Mouse (Mus musculus): Measurements from ENCODE around the gene Ptprcap. TPM values are rescaled to one million over a fixed set of nuclear protein-coding genes. Genes with fewer than 3 reads are reported as not detected.
"Not testable (repeated sequence)": the region's sequence is repeated elsewhere in the genome, so short reads cannot be mapped to it uniquely, and the experiment has no call there.

Gene Ptprcap
- polyA plus RNA-seq, 1 experiment from 2014 or later, result 0.51 TPM

DNA sequence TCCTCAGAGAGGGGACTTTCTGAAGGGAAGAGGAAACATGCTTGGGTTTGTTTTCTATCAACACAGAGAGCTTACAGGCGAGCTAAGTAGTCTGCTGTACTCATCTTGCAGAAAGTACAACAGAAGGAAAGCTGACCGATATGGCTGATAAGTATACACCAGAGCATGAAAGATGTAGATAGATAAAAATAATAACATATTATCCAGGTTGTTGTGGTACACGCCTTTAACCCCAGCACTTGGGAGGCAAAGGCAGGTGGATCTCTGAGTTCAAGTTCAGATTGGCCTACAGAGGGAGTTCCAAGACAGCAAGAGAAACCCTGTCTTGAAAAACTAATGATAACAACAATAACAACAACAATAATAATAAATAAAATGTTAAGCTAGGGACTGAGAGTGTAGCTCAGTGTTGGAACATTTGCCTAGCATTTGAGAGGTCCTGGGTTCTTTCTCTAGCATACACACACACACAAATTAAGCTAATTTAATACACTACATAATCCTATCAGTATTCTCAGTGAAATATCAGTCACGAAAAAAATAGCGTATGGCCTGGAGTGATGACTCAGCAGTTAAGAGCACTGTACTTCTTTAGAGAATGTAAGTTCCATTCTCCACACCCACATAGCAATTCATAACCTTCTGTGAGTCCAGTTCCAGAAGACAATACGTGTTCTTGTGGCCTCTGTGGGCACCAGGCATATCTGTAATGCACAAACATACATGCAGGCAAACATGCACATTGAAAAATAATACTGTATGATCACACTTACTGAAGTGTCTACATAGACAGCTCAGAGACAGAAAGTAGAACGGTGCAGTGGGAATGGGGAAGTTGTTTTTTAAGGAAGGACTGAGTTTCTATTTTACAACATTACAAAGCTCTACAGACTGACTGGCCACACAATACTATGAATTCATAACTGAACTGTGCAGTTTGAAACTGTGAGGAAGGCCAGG is 30.7 kb upstream of the Ptprcap start:
- Histone ChIP-seq H3K4me3 (ENCODE audit: low read depth, low read length) (no peak overlapping the region), H3K9ac (replicated peaks; ENCODE audit: low read depth, low read length) (no peak overlapping the region), H3K27me3 (ENCODE audit: control insufficient read depth, insufficient read depth, low read length) (no peaks in the 10 kb centered on the region), H3K36me3 (ENCODE audit: control insufficient read depth, insufficient read depth, low read length) (no peaks in the 10 kb centered on the region), H3K27ac (ENCODE audit: low read depth, low read length) (no peak overlapping the region), H3K4me1 (ENCODE audit: control insufficient read depth, insufficient read depth, low read length) (peaks cover 13% of the 10 kb centered on the region), H3K9me3 (ENCODE audit: control insufficient read depth, low read length) (no peaks in the 10 kb centered on the region), H3K4me2 (ENCODE audit: low read depth, low read length) (no peak overlapping the region)
- 87% methylated on average over 7 of the region's 7 CpGs for WGBS
- no peak for ATAC-seq (ENCODE audit: low read depth)

DNA sequence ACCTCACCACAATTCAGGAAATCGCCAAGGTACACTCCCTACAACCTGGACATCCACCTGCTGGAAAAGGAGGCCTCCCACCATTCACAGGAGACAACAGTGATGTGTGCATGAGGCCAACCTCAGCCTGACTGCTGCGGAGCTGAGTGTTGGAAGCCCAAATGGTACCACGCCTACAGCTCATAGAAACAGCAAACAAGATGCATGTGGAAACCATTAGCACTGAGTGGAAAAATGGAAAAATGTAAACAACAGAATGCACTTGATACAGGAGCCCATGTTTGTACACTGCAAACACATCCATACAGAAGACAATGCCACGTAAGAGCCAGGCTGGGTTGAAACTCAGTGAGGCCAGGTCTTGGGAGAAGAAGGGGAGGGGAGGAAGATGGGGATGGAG is 29.0 kb upstream of the Ptprcap start:
- Histone ChIP-seq H3K9ac (replicated peaks; ENCODE audit: low read depth, low read length) (no peak overlapping the region), H3K27ac (ENCODE audit: low read depth, low read length) (no peak overlapping the region), H3K36me3 (ENCODE audit: control insufficient read depth, insufficient read depth, low read length) (peaks cover 10% of the 10 kb centered on the region; the same call in 1 of the 2 replicates), H3K4me1 (ENCODE audit: control insufficient read depth, insufficient read depth, low read length) (peaks cover 13% of the 10 kb centered on the region), H3K27me3 (ENCODE audit: control insufficient read depth, insufficient read depth, low read length) (no peaks in the 10 kb centered on the region), H3K9me3 (ENCODE audit: control insufficient read depth, low read length) (no peaks in the 10 kb centered on the region), H3K4me2 (ENCODE audit: low read depth, low read length) (no peak overlapping the region), H3K4me3 (ENCODE audit: low read depth, low read length) (no peak overlapping the region)
- 89% methylated on average over 4 of the region's 4 CpGs for WGBS
- ATAC-seq (ENCODE audit: low read depth), result no peak

DNA sequence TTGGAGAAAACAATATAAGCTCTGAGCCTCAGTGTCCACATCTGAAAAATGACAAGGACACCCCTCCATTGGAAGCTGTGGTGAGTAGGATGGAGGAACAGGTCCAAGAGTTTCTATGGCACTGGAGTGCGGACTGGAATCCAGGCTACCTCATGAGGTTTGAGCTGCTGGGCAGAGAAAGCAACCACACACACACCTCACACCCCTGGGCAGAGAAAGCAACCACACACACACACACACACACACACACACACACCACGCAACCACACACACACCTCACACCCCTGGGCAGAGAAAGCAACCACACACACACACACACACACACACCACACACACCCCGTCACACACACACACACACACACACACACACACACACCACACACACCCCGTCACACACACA is 28.1 kb upstream of the Ptprcap start:
- H3K4me3 ChIP-seq (ENCODE audit: low read depth, low read length), result peak overlapping the region; percentile 68
- not testable (repeated sequence) for H3K27me3 ChIP-seq (ENCODE audit: control insufficient read depth, insufficient read depth, low read length); ATAC-seq (ENCODE audit: low read depth); H3K9me3 ChIP-seq (ENCODE audit: control insufficient read depth, low read length)
- WGBS, result 24% methylated on average over 4 of the region's 4 CpGs
- H3K9ac ChIP-seq (replicated peaks; ENCODE audit: low read depth, low read length), result peak overlapping the region; percentile 78
- peaks cover 12% of the 10 kb centered on the region for H3K4me1 ChIP-seq (ENCODE audit: control insufficient read depth, insufficient read depth, low read length)
- H3K36me3 ChIP-seq (ENCODE audit: control insufficient read depth, insufficient read depth, low read length), result peaks cover 17% of the 10 kb centered on the region
- peak overlapping the region; percentile 56 for H3K4me2 ChIP-seq (ENCODE audit: low read depth, low read length)
- peak overlapping the region; percentile 34; the same call in 1 of the 2 replicates for H3K27ac ChIP-seq (ENCODE audit: low read depth, low read length)

DNA sequence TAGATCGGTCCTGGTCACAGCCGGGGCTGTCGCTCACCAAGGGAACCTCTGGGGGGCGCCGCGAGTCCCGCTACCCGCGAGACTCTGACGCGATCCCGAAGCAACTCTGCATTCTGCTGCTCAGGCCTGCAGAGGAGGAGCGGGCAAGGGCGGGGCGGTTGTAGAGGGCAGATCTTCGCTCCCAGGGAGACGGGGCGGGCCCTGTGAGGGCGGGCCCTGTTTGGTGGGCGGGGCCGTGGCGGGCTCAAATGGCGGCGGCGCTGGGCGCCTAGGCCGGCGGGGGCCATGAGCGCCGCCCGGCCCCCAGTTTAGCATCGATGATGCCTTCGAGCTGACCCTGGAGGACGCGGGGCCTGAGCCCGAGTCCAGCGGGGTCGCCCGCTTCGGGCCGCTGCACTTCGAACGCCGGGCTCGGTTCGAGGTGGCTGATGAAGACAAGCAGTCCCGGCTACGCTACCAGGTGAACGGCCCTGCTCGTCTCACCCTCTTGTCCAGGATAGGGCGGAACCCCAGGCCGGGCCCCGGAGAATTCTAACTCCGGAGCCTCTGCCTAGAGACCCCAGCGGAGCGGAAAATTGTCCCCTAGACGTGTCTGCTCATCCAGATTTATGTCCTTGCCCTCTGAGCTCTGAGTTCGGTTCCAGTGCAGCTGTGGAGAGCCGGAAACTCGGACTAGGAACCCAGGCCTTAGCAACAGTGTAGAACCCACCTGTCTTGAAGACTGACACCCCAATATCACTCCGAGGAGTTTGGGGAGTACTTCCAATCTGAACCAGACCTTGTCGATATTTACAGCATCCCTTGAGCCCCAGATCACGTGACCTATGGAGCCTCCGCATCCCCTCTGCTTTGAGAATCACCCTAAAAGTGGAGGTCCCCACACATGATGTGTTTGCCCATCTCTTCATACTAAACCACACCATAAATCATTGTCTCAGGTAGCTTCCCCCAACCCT is 27.4 kb upstream of the Ptprcap start, which contains the start of gene Aip:
Gene Aip, minus strand, starts transcription at position 118 of the 956 bp plus-strand sequence.
- Histone ChIP-seq H3K4me2 (ENCODE audit: low read depth, low read length) (peak within 1 kb of the TSS; percentile 56), H3K27ac (ENCODE audit: low read depth, low read length) (peak within 1 kb of the TSS; percentile 69), H3K4me3 (ENCODE audit: low read depth, low read length) (peak within 1 kb of the TSS; percentile 68), H3K9ac (replicated peaks; ENCODE audit: low read depth, low read length) (peak within 1 kb of the TSS; percentile 78), H3K27me3 (ENCODE audit: control insufficient read depth, insufficient read depth, low read length) (no peaks in the 10 kb centered on the region), H3K9me3 (ENCODE audit: control insufficient read depth, low read length) (no peaks in the 10 kb centered on the region), H3K4me1 (ENCODE audit: control insufficient read depth, insufficient read depth, low read length) (peaks cover 6% of the 10 kb centered on the region), H3K36me3 (ENCODE audit: control insufficient read depth, insufficient read depth, low read length) (peaks cover 19% of the 10 kb centered on the region)
- 1% methylated on average over 63 of the region's 64 CpGs for WGBS
- ATAC-seq (ENCODE audit: low read depth), result peak; percentile 93

DNA sequence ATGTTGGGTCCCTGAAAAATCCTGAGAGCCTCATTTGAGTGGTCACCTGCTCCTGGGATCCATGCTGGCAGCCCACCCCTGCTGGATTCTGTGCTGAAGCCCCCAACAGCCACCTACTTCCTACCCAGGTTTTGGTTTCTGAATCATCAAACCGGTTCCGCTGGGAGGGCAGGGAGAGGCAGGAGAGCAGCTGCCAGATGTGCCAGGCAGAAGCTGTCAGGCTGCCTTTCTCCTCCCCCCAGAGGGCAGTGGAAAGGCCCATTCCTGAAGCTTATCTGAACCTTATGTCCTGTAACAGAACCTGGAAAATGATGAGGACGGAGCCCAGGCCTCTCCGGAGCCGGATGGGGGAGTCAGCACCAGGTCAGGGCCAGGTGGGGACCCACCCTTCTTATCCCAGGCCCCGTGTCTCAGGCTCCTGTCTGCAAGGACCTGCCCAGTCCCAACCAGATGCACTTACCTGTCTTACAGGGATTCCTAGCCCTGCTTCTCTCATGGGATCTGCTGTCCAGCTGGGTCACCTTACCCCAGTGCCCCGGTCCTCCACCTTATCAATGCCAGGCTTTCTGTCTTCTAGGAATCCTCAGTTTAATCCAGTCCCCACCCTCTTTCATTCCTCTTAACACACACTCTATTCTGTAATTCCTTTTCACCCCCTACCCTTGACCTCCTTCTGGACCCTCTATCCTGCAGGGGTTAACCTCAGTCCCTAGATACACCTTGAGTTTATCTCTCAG is 26.5 kb upstream of the Ptprcap start:
- Histone ChIP-seq H3K9ac (replicated peaks; ENCODE audit: low read depth, low read length) (peak overlapping the region; percentile 78), H3K4me3 (ENCODE audit: low read depth, low read length) (peak overlapping the region; percentile 68), H3K36me3 (ENCODE audit: control insufficient read depth, insufficient read depth, low read length) (peaks cover 28% of the 10 kb centered on the region), H3K4me2 (ENCODE audit: low read depth, low read length) (peak overlapping the region; percentile 56), H3K27ac (ENCODE audit: low read depth, low read length) (no peak overlapping the region), H3K27me3 (ENCODE audit: control insufficient read depth, insufficient read depth, low read length) (no peaks in the 10 kb centered on the region), H3K9me3 (ENCODE audit: control insufficient read depth, low read length) (no peaks in the 10 kb centered on the region), H3K4me1 (ENCODE audit: control insufficient read depth, insufficient read depth, low read length) (peaks cover 6% of the 10 kb centered on the region)
- 67% methylated on average over 7 of the region's 7 CpGs for WGBS
- ATAC-seq (ENCODE audit: low read depth), result no peak

DNA sequence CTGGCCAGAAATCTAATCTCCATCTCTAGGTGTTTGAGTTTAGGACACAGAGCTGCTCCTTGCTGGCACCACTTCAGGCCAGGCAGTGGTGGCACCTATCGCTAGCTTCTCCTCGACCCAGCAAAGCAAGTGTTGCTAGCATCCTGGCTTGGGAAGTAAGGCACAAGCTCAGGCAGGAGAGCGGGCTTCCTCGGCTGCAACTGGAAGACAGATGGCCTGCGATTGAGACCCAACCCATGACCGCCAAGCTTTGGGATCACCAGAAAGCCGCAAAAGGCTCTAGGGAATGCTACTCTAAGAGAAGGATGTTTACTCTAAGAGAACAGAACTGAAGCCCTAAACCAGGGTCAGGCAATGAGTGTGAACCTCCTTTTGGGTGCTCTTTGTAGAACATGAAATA is 23.9 kb upstream of the Ptprcap start:
- WGBS, result 96% methylated on average over 7 of the region's 7 CpGs
- H3K4me3 ChIP-seq (ENCODE audit: low read depth, low read length), result no peak overlapping the region
- H3K36me3 ChIP-seq (ENCODE audit: control insufficient read depth, insufficient read depth, low read length), result peaks cover 38% of the 10 kb centered on the region
- H3K27ac ChIP-seq (ENCODE audit: low read depth, low read length), result no peak overlapping the region
- H3K27me3 ChIP-seq (ENCODE audit: control insufficient read depth, insufficient read depth, low read length), result no peaks in the 10 kb centered on the region
- H3K9me3 ChIP-seq (ENCODE audit: control insufficient read depth, low read length), result no peaks in the 10 kb centered on the region
- H3K9ac ChIP-seq (replicated peaks; ENCODE audit: low read depth, low read length), result no peak overlapping the region
- ATAC-seq (ENCODE audit: low read depth), result no peak
- no peak overlapping the region for H3K4me2 ChIP-seq (ENCODE audit: low read depth, low read length)
- H3K4me1 ChIP-seq (ENCODE audit: control insufficient read depth, insufficient read depth, low read length), result peaks cover 6% of the 10 kb centered on the region

DNA sequence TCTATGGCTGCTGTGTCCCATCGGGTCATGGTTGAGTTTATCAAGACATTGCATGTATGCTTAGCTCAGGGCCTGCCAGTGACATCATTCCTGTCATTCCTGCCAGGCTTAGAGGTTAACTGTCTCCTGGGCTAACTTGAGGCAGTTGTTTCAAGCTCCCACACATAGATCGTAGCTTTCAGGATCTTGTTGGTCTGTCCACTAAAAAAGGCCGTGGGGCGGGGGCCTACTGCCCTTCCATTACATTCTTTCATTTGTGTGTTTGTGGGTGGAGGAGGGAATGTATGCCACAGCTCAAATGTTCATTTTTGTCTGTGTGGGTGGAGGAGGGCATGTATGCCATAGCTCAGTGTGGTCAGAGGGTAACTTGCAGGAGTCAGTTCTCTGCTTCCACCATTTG is 23.3 kb upstream of the Ptprcap start:
- Histone ChIP-seq H3K9ac (replicated peaks; ENCODE audit: low read depth, low read length) (no peak overlapping the region), H3K36me3 (ENCODE audit: control insufficient read depth, insufficient read depth, low read length) (peaks cover 38% of the 10 kb centered on the region)
- WGBS, result 90% methylated on average over 4 of the region's 4 CpGs

DNA sequence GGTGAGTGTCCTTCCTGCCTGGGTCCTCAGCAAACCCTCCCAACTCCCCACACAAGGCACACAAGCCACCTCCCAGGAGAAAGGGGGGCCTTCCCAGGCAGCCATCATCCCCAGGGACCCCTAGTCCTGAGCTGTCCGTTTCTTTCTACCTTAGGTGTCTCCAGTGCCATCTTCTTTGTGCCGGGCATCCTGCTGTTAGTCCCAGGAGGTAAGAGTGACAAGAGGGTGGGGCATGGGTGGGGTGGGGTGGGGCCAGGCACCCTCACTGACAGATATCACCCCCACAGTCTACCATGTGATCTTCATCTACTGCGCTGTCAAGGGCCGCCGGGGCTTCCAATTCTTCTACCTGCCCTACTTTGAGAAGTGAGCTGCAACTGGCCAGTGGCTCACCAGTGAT is 22.3 kb upstream of the Ptprcap start:
- Histone ChIP-seq H3K9ac (replicated peaks; ENCODE audit: low read depth, low read length) (no peak overlapping the region), H3K9me3 (ENCODE audit: control insufficient read depth, low read length) (no peaks in the 10 kb centered on the region), H3K4me1 (ENCODE audit: control insufficient read depth, insufficient read depth, low read length) (peaks cover 6% of the 10 kb centered on the region), H3K27ac (ENCODE audit: low read depth, low read length) (no peak overlapping the region), H3K27me3 (ENCODE audit: control insufficient read depth, insufficient read depth, low read length) (no peaks in the 10 kb centered on the region), H3K36me3 (ENCODE audit: control insufficient read depth, insufficient read depth, low read length) (peaks cover 38% of the 10 kb centered on the region), H3K4me2 (ENCODE audit: low read depth, low read length) (no peak overlapping the region), H3K4me3 (ENCODE audit: low read depth, low read length) (no peak overlapping the region)
- no peak for ATAC-seq (ENCODE audit: low read depth)
- 92% methylated on average over 5 of the region's 5 CpGs for WGBS

More for the DNA sequence above, 23.3 kb upstream of the Ptprcap start:
- no peak for ATAC-seq (ENCODE audit: low read depth)
- Histone ChIP-seq H3K4me2 (ENCODE audit: low read depth, low read length) (no peak overlapping the region), H3K27me3 (ENCODE audit: control insufficient read depth, insufficient read depth, low read length) (no peaks in the 10 kb centered on the region), H3K27ac (ENCODE audit: low read depth, low read length) (no peak overlapping the region), H3K9me3 (ENCODE audit: control insufficient read depth, low read length) (no peaks in the 10 kb centered on the region), H3K4me1 (ENCODE audit: control insufficient read depth, insufficient read depth, low read length) (peaks cover 6% of the 10 kb centered on the region), H3K4me3 (ENCODE audit: low read depth, low read length) (no peak overlapping the region)
